In genomic region chr10:29855749-29856313, GRCm38 (mm10) we compare ENCODE assay signal across 22 mouse cellular contexts.
DNase-seq lines count a peak whose midpoint lies in the region; ATAC-seq and TF ChIP-seq lines count a peak whose summit lies in the region.
"Had no signal": no experiment of that assay in that cellular context is flagged by ENCODE, and none has a peak within 500 bp of the region (broad histone marks: within the 10 kb centered on the region; RNA-seq: fewer than 3 reads in every experiment).

No protein-coding gene starts in this region.

- peak; percentile 82 for ATAC-seq in forebrain, embryonic 11.5 days (replicated peaks; ENCODE audit: low FRiP score)
- no peak for ATAC-seq in forebrain, embryonic 16.5 days
- no peak for ATAC-seq in heart, embryonic 11.5 days (replicated peaks; ENCODE audit: insufficient number of reproducible peaks, low FRiP score, low TSS enrichment)
- ATAC-seq: intestine, embryonic 16.5 days had no signal

- no peak overlapping the region for H3K9ac ChIP-seq in forebrain, embryonic 11.5 days (ENCODE audit: low read length)
- no peak overlapping the region for H3K9ac ChIP-seq in forebrain, embryonic 16.5 days (replicated peaks; ENCODE audit: low read depth, low read length)
- no peak overlapping the region for H3K9ac ChIP-seq in ES-E14 (ENCODE audit: insufficient read depth, low read depth, low read length, poor library complexity, severe bottlenecking)
- no peak overlapping the region for H3K9ac ChIP-seq in heart, embryonic 11.5 days (ENCODE audit: low read depth, low read length)
- H3K9ac ChIP-seq: embryonic facial prominence, embryonic 15.5 days; heart, embryonic 15.5 days; hindbrain, embryonic 14.5 days had no signal

- H3K4me3 ChIP-seq in forebrain, embryonic 11.5 days (ENCODE audit: low read depth, low read length), result no peak overlapping the region
- no peak overlapping the region for H3K4me3 ChIP-seq in forebrain, embryonic 16.5 days (replicated peaks; ENCODE audit: low read length)
- no peak overlapping the region for H3K4me3 ChIP-seq in layer of hippocampus, adult 2 months
- H3K4me3 ChIP-seq in ES-E14 (ENCODE audit: insufficient read depth in 1 of 2, low read depth in 1 of 2, low read length in 2 of 2, poor library complexity in 1 of 2, severe bottlenecking in 1 of 2), result no peak overlapping the region
- no peak overlapping the region for H3K4me3 ChIP-seq in heart, embryonic 11.5 days (ENCODE audit: low read depth, low read length)
- H3K4me3 ChIP-seq: embryonic facial prominence, embryonic 15.5 days; erythroblast, embryonic 14.5 days; heart, embryonic 10.5 days; heart, embryonic 15.5 days; hindbrain, embryonic 10.5 days had no signal

- in situ Hi-C loops in ES-E14 (cut with MboI; ENCODE audit: low sequenced_read_pairs in 2 of 2, unreplicated experiment in 2 of 2), result no loop called here

- no peak overlapping the region for H3K27ac ChIP-seq in forebrain, embryonic 11.5 days (ENCODE audit: low read depth, low read length)
- H3K27ac ChIP-seq in forebrain, embryonic 16.5 days (ENCODE audit: low read length), result no peak overlapping the region
- H3K27ac ChIP-seq in layer of hippocampus, adult 2 months, result peak overlapping the region; percentile 29; the same call in 1 of the 2 replicates
- H3K27ac ChIP-seq in ES-E14 (ENCODE audit: insufficient read depth, low read depth, low read length, poor library complexity, severe bottlenecking), result no peak overlapping the region
- H3K27ac ChIP-seq in heart, embryonic 11.5 days (ENCODE audit: low read depth, low read length), result no peak overlapping the region
- H3K27ac ChIP-seq: embryonic facial prominence, embryonic 15.5 days; heart, embryonic 10.5 days; heart, embryonic 15.5 days; hindbrain, embryonic 10.5 days; hindbrain, embryonic 14.5 days had no signal

- no peak for TF ChIP-seq POLR2A in brain, embryonic 14.5 days (IDR thresholded peaks at IDR 0.05; ENCODE audit: borderline replicate concordance, extremely low read depth, insufficient read depth, insufficient read length, poor library complexity, severe bottlenecking)

- no peaks in the 10 kb centered on the region for H3K36me3 ChIP-seq in forebrain, embryonic 11.5 days (ENCODE audit: control insufficient read depth, insufficient read depth, low read length)
- no peaks in the 10 kb centered on the region for H3K36me3 ChIP-seq in forebrain, embryonic 16.5 days (ENCODE audit: control insufficient read depth, insufficient read depth)
- no peaks in the 10 kb centered on the region for H3K36me3 ChIP-seq in ES-E14 (ENCODE audit: control insufficient read depth, insufficient read depth, low read length, poor library complexity, severe bottlenecking)
- no peaks in the 10 kb centered on the region for H3K36me3 ChIP-seq in heart, embryonic 11.5 days (ENCODE audit: control insufficient read depth, insufficient read depth, low read length)
- H3K36me3 ChIP-seq: embryonic facial prominence, embryonic 15.5 days; heart, embryonic 10.5 days; heart, embryonic 15.5 days; hindbrain, embryonic 10.5 days had no signal

- H3K4me2 ChIP-seq in forebrain, embryonic 11.5 days (ENCODE audit: low read depth, low read length, severe bottlenecking), result no peak overlapping the region
- no peak overlapping the region for H3K4me2 ChIP-seq in forebrain, embryonic 16.5 days (ENCODE audit: low read length)
- no peak overlapping the region for H3K4me2 ChIP-seq in heart, embryonic 11.5 days
- H3K4me2 ChIP-seq: embryonic facial prominence, embryonic 15.5 days; heart, embryonic 15.5 days; hindbrain, embryonic 14.5 days had no signal

- no peaks in the 10 kb centered on the region for H3K27me3 ChIP-seq in forebrain, embryonic 11.5 days (ENCODE audit: control insufficient read depth, insufficient read depth, low read length)
- H3K27me3 ChIP-seq in forebrain, embryonic 16.5 days (replicated peaks; ENCODE audit: control insufficient read depth, insufficient read depth, low read length), result no peaks in the 10 kb centered on the region
- H3K27me3 ChIP-seq in heart, embryonic 11.5 days (ENCODE audit: control insufficient read depth, insufficient read depth, low read length), result no peaks in the 10 kb centered on the region
- H3K27me3 ChIP-seq: embryonic facial prominence, embryonic 15.5 days; heart, embryonic 15.5 days had no signal

- H3K9me3 ChIP-seq in forebrain, embryonic 11.5 days (ENCODE audit: control insufficient read depth, low read length), result no peaks in the 10 kb centered on the region
- H3K9me3 ChIP-seq in forebrain, embryonic 16.5 days (ENCODE audit: control insufficient read depth, low read length), result no peaks in the 10 kb centered on the region
- no peaks in the 10 kb centered on the region for H3K9me3 ChIP-seq in ES-E14 (ENCODE audit: control insufficient read depth, insufficient read depth, low read depth, low read length)
- H3K9me3 ChIP-seq in heart, embryonic 11.5 days (replicated peaks; ENCODE audit: control insufficient read depth, low read length), result no peaks in the 10 kb centered on the region
- H3K9me3 ChIP-seq: embryonic facial prominence, embryonic 15.5 days; heart, embryonic 10.5 days; heart, embryonic 15.5 days; hindbrain, embryonic 10.5 days had no signal

- WGBS in forebrain, embryonic 11.5 days, result 1% methylated on average over 2 of the region's 2 CpGs
- 1% methylated on average over 2 of the region's 2 CpGs for WGBS in forebrain, embryonic 16.5 days
- 12% methylated on average over 2 of the region's 2 CpGs for WGBS in heart, embryonic 11.5 days (ENCODE audit: insufficient replicate concordance)

- TF ChIP-seq CTCF in layer of hippocampus, adult 2 months (conservative IDR thresholded peaks at IDR 0.05), result no peak
- TF ChIP-seq CTCF in brain, embryonic 14.5 days (IDR thresholded peaks at IDR 0.05; ENCODE audit: borderline replicate concordance, extremely low read depth, insufficient read depth, insufficient read length), result no peak

- H3K4me1 ChIP-seq in forebrain, embryonic 11.5 days (replicated peaks; ENCODE audit: control insufficient read depth, insufficient read depth, low read length), result no peaks in the 10 kb centered on the region; the same call in 1 of the 2 replicates
- H3K4me1 ChIP-seq in forebrain, embryonic 16.5 days (replicated peaks; ENCODE audit: control insufficient read depth, insufficient read depth, low read length), result no peaks in the 10 kb centered on the region
- H3K4me1 ChIP-seq in ES-E14 (ENCODE audit: control insufficient read depth in 2 of 2, insufficient read depth in 2 of 2, low read length in 2 of 2, poor library complexity in 1 of 2), result no peaks in the 10 kb centered on the region
- H3K4me1 ChIP-seq in heart, embryonic 11.5 days (ENCODE audit: control insufficient read depth, insufficient read depth, low read length), result no peaks in the 10 kb centered on the region
- H3K4me1 ChIP-seq: embryonic facial prominence, embryonic 15.5 days; heart, embryonic 10.5 days; heart, embryonic 15.5 days; hindbrain, embryonic 10.5 days had no signal

- DNase-seq in forebrain, embryonic 11.5 days (ENCODE audit: low spot score), result no peak
- no peak for DNase-seq in layer of hippocampus, adult 2 months (ENCODE audit: low spot score in 2 of 2)
- DNase-seq in layer of hippocampus, adult 9-10 months (ENCODE audit: low spot score), result no peak
- DNase-seq in ES-E14 (ENCODE audit: low read depth, low spot score), result peak; percentile 36
- peak; percentile 66 for DNase-seq in brain, embryonic 14.5 days (ENCODE audit: low read depth)
- DNase-seq in lung, adult 18-20 months, result no peak
- DNase-seq: adrenal gland, postnatal 10 days; cerebellum, adult 18-20 months; cerebellum, adult 9-11 months; cerebellum, postnatal 36 days; gastrocnemius, postnatal 10 days; heart, adult 18-20 months; kidney, adult 8-10 months had no signal

TF ChIP-seq in ES-E14, 5 proteins besides CTCF, POLR2A, EP300 and RAD21:
- no peak for TF ChIP-seq MAFK (IDR thresholded peaks at IDR 0.05; ENCODE audit: insufficient read depth, low read depth, low read length)
- TF ChIP-seq ZNF384 (IDR thresholded peaks at IDR 0.05; ENCODE audit: low read depth, low read length), result no peak
- TF ChIP-seq HCFC1 (IDR thresholded peaks at IDR 0.05; ENCODE audit: borderline replicate concordance, insufficient read depth, low read length), result no peak
- no peak for TF ChIP-seq CHD2 (IDR thresholded peaks at IDR 0.05; ENCODE audit: low read depth, low read length)
- no peak for TF ChIP-seq ZC3H11A (IDR thresholded peaks at IDR 0.05; ENCODE audit: borderline replicate concordance, low read depth, low read length)

Comparison
In these comparisons a context has a peak if more than half of its experiments do, and no peak if none do; other contexts are left out.
1. DNase-seq: peak in ES-E14 (single experiment) and brain, embryonic 14.5 days (single experiment); none in forebrain, embryonic 11.5 days (single experiment), layer of hippocampus, adult 2 months (0 of 2), layer of hippocampus, adult 9-10 months (single experiment) and lung, adult 18-20 months (0 of 2).